Mouse (Mus musculus) neural tube, embryonic 11.5 days (tissue): Measurements from ENCODE around the gene Wsb2. TPM values are rescaled to one million over a fixed set of nuclear protein-coding genes. Genes with fewer than 3 reads are reported as not detected.

Experiments used
- ATAC-seq: fragments of 200-750 bp; cut with Nextera tagmentation; 2 replicates; pipeline ENCODE4 v1.8.0; 2017; ENCODE audit warnings: moderate number of reproducible peaks, mild to moderate bottlenecking, moderate TSS enrichment, moderate library complexity; ENCODE audit not compliant: insufficient read depth, low FRiP score, low TSS enrichment
- DNase-seq: peaks from one replicate; pipeline ENCODE4 v3.0.0-alpha.2; 2015; ENCODE audit warnings: low spot score
- H3K27ac ChIP-seq: fragments of 300-500 bp; sonication (generic); 2 replicates; pipeline ENCODE4 v1.5.1; 2014; ENCODE audit warnings: low read depth, mild to moderate bottlenecking, low read length
- H3K27me3 ChIP-seq: fragments of 300-500 bp; sonication (generic); 2 replicates; pipeline ENCODE4 v1.6.1; 2014; ENCODE audit warnings: mild to moderate bottlenecking, low read length, mixed read lengths; ENCODE audit not compliant: control insufficient read depth, insufficient read depth
- H3K36me3 ChIP-seq: fragments of 300-500 bp; sonication (generic); 2 replicates; pipeline ENCODE4 v1.6.1; 2014; ENCODE audit warnings: mild to moderate bottlenecking, low read length, moderate library complexity, mixed read lengths; ENCODE audit not compliant: control insufficient read depth, insufficient read depth
- H3K4me1 ChIP-seq: fragments of 300-500 bp; sonication (generic); 2 replicates; pipeline ENCODE4 v1.6.1; 2014; ENCODE audit warnings: low read length, mixed read lengths; ENCODE audit not compliant: control insufficient read depth, insufficient read depth
- H3K4me2 ChIP-seq: fragments of 300-500 bp; sonication (generic); 2 replicates; pipeline ENCODE4 v1.6.1; 2014; ENCODE audit warnings: low read depth, mild to moderate bottlenecking, moderate library complexity
- H3K4me3 ChIP-seq: fragments of 300-500 bp; sonication (generic); 2 replicates; pipeline ENCODE4 v1.5.1; 2014; ENCODE audit warnings: low read depth, low read length
- H3K9ac ChIP-seq: fragments of 300-500 bp; sonication (generic); 2 replicates; pipeline ENCODE4 v1.6.1; 2014; ENCODE audit warnings: mild to moderate bottlenecking, low read length
- H3K9me3 ChIP-seq: fragments of 300-500 bp; sonication (generic); 2 replicates; pipeline ENCODE4 v1.6.1; 2016; ENCODE audit warnings: low read length; ENCODE audit not compliant: control insufficient read depth
- WGBS: fragments of 180-500 bp; shearing (Covaris S2); extraction: QIAGEN DNeasy Blood & Tissue Kit; methylation state at CpG from one replicate; pipeline ENCODE4 v1.1.7; 2014; 5-methylcytosine and 5-hydroxymethylcytosine counted together
- polyA plus RNA-seq: library from polyadenylated mRNA; unstranded; fragments of >200 nt; fragmentation: Nextera tagmentation; extraction: Ambion mirVana; gene quantifications from 2 replicates; pipeline ENCODE4 v1.2.1, GENCODE M21; 2014

Wsb2 gene
- polyA plus RNA-seq, 1 experiment from 2014 or later = 99.2 TPM

GRCm38 (mm10) chr5:117359497-117360227 is 2.6 kb downstream of the Wsb2 start:
- Histone ChIP-seq H3K36me3 (no peaks in the 10 kb centered on the region), H3K4me1 (peaks cover 6% of the 10 kb centered on the region; the same call in 1 of the 2 replicates), H3K27ac (no peak overlapping the region), H3K4me3 (no peak overlapping the region), H3K4me2 (no peak overlapping the region), H3K9ac (no peak overlapping the region), H3K9me3 (no peaks in the 10 kb centered on the region), H3K27me3 (no peaks in the 10 kb centered on the region)
- DNase-seq (no peak), ATAC-seq (no peak)
- WGBS = 50% methylated on average over 7 of the region's 7 CpGs

- DNase-seq (no peak), ATAC-seq (no peak)
- no peak overlapping the region for H3K4me2 ChIP-seq
Observed at GRCm38 (mm10) chr5:117360228-117360515, 3.1 kb downstream of the Wsb2 start.

DNA sequence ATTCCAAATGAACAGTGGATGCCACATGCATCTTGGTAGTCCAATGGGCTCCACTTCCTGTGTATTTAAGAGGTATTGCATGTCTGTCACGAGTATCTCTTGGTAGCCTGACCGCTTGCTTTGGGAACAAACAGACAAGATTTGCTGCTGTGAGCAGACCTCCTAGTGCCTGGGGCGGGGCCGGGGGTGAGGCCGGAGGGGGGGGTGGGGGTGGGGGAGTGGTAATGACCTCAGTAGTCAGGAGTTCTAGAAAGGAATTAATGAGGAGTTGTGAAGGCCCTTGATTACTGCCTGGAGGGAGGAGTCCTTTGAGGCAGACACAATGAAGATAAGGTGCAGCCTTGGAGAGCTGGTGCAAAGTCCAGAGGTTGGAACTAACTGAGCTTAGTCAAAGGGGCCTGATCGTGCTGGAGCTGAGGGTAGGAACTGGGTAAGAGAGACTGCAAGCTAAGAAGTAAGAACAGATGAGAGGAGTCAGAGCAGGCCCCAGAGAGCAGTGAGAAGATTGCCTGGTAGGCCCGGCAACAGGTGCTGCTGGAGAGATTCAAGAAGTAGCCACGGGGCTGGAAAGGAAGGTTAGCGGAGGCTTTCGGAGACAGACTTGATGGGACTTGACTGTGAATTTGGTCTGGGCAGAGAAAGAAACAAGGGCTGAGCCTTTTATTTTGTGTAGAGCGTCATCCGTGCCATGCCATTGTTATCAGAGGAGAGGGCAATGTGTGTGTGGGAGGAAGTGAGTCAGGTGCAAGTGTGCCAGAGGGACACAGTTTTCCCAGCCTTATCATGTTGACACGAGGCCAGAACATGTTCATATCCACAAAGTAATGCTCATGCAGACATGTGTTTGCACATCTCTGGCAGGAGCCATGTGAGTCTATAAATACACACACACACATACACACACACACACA is 3.8 kb downstream of the Wsb2 start:
- H3K4me2 ChIP-seq = no peak overlapping the region
- no peak overlapping the region for H3K9ac ChIP-seq
- no peak overlapping the region for H3K4me3 ChIP-seq
- no peaks in the 10 kb centered on the region for H3K9me3 ChIP-seq
- no peaks in the 10 kb centered on the region for H3K27me3 ChIP-seq
- H3K36me3 ChIP-seq = no peaks in the 10 kb centered on the region
- no peak for ATAC-seq
- H3K4me1 ChIP-seq = peaks cover 6% of the 10 kb centered on the region; the same call in 1 of the 2 replicates
- 42% methylated on average over 13 of the region's 13 CpGs for WGBS
- no peak overlapping the region for H3K27ac ChIP-seq
- no peak for DNase-seq

More at GRCm38 (mm10) chr5:117360228-117360515, 3.1 kb downstream of the Wsb2 start:
- Histone ChIP-seq H3K9me3 (no peaks in the 10 kb centered on the region), H3K9ac (no peak overlapping the region), H3K4me1 (peaks cover 6% of the 10 kb centered on the region; the same call in 1 of the 2 replicates), H3K27me3 (no peaks in the 10 kb centered on the region), H3K27ac (no peak overlapping the region), H3K36me3 (no peaks in the 10 kb centered on the region), H3K4me3 (no peak overlapping the region)
- 57% methylated on average over 13 of the region's 13 CpGs for WGBS

DNA sequence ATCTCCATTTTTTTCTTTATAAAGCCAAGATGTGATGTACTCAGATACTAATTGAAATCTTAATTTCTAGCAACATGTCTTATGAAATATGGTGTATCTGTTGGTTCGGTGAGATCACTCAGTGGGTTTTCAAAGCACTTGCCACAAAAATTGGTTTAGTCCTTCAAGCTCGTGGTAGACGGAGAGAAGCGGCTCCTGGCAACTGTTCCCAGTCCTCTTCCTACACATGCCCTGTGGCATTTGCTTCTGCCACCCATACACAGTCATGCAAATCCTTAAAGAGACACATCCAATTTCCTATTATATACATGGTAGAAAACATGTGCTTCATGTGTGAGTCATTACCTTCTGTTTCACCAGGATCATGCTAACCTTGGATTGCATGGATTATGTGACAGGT is 4.5 kb downstream of the Wsb2 start:
- H3K9me3 ChIP-seq = no peaks in the 10 kb centered on the region
- 90% methylated on average over 4 of the region's 4 CpGs for WGBS
- no peak overlapping the region for H3K27ac ChIP-seq
- no peaks in the 10 kb centered on the region for H3K36me3 ChIP-seq
- peaks cover 6% of the 10 kb centered on the region; the same call in 1 of the 2 replicates for H3K4me1 ChIP-seq
- ATAC-seq = no peak
- no peak overlapping the region for H3K4me3 ChIP-seq
- H3K27me3 ChIP-seq = no peaks in the 10 kb centered on the region
- H3K9ac ChIP-seq = no peak overlapping the region
- H3K4me2 ChIP-seq = no peak overlapping the region
- DNase-seq = no peak

DNA sequence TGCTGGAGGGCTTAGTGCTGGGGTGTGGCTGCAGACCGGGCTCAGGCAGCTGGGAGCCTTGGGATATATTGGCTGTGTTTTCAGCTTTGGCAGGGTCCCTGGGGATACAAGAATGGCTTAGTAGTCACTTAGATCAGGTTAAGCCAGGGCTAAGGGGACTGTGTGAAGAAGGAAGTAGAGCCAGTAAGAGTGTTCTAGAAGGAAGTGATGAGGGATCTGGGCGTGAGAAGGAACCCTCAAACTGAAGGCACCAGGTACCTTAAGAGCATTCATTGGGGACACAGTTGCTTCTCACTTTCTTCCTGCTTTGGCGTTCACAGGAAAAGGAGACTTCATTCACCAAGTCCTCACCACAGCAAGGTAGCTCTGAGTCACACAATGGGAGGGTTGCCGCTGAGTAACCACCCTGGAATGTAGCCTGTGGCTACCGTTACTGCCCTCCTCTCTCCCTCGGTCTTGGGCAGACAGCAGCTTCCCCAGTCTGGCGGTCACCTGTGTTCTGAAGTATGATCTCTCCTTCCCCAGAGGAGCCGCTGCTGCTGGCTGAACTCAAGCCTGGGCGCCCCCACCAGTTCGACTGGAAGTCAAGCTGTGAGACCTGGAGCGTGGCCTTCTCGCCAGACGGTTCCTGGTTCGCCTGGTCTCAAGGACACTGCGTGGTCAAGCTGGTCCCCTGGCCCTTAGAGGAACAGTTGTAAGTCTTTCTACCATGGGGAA is 6.1 kb downstream of the Wsb2 start:
- Histone ChIP-seq H3K9me3 (no peaks in the 10 kb centered on the region), H3K27me3 (no peaks in the 10 kb centered on the region), H3K27ac (no peak overlapping the region), H3K4me2 (no peak overlapping the region), H3K9ac (no peak overlapping the region), H3K4me3 (no peak overlapping the region), H3K36me3 (no peaks in the 10 kb centered on the region), H3K4me1 (peaks cover 12% of the 10 kb centered on the region)
- 67% methylated on average over 15 of the region's 15 CpGs for WGBS
- DNase-seq (no peak), ATAC-seq (no peak)

DNA sequence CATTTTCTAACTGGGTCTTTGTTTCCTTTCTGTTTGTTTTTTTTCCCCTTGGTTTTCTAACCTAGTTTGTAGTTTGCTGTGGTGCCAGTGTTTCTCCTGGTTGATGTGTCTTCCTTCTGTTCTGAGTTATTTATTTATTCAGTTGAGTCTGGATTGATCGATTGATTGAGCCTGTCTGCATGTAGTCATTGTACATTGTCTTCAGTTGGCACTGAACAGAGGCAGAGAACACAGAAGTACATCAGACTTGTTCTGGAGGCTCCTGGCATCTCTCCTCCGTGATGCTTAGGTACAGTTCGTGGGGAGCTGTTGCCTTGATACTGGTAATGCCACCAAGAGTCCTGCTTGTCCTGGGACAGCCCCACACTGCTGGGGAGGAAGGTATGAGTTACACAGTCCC is 7.7 kb downstream of the Wsb2 start:
- H3K27ac ChIP-seq = no peak overlapping the region
- WGBS = 86% methylated on average over 3 of the region's 3 CpGs
- no peaks in the 10 kb centered on the region for H3K27me3 ChIP-seq
- H3K4me3 ChIP-seq = no peak overlapping the region
- DNase-seq (no peak), ATAC-seq (no peak)
- no peaks in the 10 kb centered on the region for H3K9me3 ChIP-seq
- no peak overlapping the region for H3K4me2 ChIP-seq
- H3K9ac ChIP-seq = no peak overlapping the region
- H3K36me3 ChIP-seq = peaks cover 2% of the 10 kb centered on the region; the same call in 1 of the 2 replicates
- peaks cover 12% of the 10 kb centered on the region for H3K4me1 ChIP-seq

DNA sequence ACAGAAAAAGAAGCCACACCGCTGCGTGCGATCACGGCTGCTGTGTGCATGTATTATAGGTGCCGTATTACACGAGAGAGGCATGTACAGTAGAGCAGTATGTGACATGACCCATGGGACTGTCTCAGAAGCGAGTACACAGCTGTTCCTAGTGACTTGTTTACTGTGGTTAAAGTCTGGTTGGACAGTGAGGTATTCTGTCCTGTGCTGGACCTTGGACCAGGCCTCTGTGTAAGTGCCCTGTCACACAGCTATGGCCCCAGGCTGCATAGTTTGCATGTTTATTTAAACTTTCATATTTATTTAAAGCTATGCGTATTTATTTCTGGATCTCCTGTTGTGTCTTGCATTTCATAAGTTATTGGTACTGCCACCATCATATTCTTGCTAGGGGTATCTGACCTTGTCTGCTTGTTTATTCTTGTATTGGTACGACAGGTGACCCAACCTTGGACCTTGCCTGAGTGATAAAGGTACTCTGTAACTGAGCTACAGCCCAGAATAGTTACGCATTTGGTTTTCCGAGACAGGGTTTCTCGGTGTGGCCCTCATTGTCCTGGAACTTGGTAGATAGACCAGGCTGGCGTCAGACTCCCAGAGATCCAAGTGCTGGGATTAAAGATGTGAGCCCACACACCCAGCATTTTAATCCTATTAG is 8.9 kb downstream of the Wsb2 start:
- Histone ChIP-seq H3K9me3 (no peaks in the 10 kb centered on the region), H3K27ac (no peak overlapping the region), H3K9ac (no peak overlapping the region), H3K4me3 (no peak overlapping the region), H3K4me2 (no peak overlapping the region), H3K36me3 (peaks cover 2% of the 10 kb centered on the region), H3K27me3 (no peaks in the 10 kb centered on the region), H3K4me1 (peaks cover 6% of the 10 kb centered on the region)
- no peak for DNase-seq
- ATAC-seq = no peak
- WGBS = 90% methylated on average over 13 of the region's 13 CpGs

DNA sequence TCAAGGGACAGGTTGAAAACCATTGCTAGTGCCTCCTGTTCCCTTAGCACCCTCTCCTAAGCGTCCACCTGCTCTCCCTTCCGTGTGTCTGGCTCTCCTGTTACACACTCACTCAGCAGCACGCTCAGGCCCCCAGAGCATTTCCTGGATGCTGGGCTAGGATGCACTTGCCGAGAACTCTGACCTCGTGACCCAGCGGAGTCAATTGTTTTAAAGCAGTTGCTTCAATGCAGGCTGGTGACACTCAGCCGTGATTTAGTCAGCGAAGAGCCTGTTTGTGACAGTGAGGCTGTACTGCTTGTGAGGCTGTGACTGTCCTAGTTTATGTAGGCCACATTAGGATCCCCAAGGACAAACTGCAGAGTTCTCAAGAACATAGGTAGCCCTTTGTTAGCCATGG is 10.1 kb downstream of the Wsb2 start:
- Histone ChIP-seq H3K36me3 (peaks cover 2% of the 10 kb centered on the region), H3K9ac (no peak overlapping the region), H3K4me3 (no peak overlapping the region), H3K27me3 (no peaks in the 10 kb centered on the region), H3K4me1 (peaks cover 6% of the 10 kb centered on the region), H3K9me3 (no peaks in the 10 kb centered on the region), H3K27ac (no peak overlapping the region), H3K4me2 (no peak overlapping the region)
- DNase-seq (peak; percentile 34), ATAC-seq (no peak)
- 24% methylated on average over 8 of the region's 8 CpGs for WGBS
